Mouse (Mus musculus) right cerebral cortex, adult 18-20 months (tissue): ENCODE measurements around the gene Maco1.
"Not testable (repeated sequence)": the region's sequence is repeated elsewhere in the genome, so short reads cannot be mapped to it uniquely, and the experiment has no call there.

Source experiments
- DNase-seq: peaks from one replicate; pipeline ENCODE4 v3.0.0; 2022; ENCODE audit warnings: mixed read lengths

The Maco1 gene

DNA sequence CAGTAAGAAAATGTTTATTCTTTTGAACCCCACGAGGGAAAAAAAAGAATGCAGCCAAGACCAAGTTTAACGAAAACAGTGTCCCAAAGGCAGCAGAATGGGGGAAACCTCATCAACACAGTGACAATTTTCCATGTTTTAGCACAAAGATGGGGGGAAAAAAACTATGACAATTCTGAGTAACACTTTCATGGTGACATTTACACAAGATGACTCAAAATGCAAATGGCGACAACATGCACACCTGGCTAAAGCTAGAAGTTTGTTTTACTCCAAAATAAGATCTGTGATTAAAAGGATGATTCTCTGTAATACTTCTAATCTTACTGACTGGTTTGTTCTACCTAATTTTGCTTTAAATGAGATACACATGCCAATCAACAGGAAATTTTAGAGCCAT, 50.4 kb downstream of the Maco1 start:
- no peak for DNase-seq

- DNase-seq: no peak
Observed at GRCm38 (mm10) chr4:134802155-134802554, 51.0 kb downstream of the Maco1 start.

GRCm38 (mm10) chr4:134800693-134801092, 52.5 kb downstream of the Maco1 start:
- DNase-seq: no peak

GRCm38 (mm10) chr4:134800098-134800497, 53.0 kb downstream of the Maco1 start:
- peak; percentile 59 for DNase-seq

DNA sequence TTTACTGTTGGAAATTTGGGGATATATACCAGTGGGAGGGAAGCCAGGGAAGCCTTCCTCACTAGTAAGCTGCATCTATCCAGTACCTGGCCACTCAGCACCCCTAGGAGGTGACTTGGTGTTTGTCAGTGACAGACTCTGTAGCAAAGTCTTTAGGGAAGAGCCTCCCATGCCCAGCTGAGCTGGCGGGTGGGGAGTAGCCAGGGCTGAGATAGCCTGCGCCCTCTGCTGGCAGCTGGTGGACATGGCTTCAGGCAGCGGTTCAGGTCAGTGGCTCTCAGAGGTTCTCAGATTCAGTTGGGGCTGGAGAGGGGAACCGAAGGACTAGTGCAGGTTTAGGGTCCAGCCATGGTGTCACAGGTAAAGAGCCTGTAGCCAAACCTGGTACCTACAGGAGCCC, 53.9 kb downstream of the Maco1 start:
- peak; percentile 54 for DNase-seq

GRCm38 (mm10) chr4:134798861-134799260, 54.3 kb downstream of the Maco1 start:
- no peak for DNase-seq

- no peak for DNase-seq
Observed at GRCm38 (mm10) chr4:134797621-134798020, 55.5 kb downstream of the Maco1 start.

DNA sequence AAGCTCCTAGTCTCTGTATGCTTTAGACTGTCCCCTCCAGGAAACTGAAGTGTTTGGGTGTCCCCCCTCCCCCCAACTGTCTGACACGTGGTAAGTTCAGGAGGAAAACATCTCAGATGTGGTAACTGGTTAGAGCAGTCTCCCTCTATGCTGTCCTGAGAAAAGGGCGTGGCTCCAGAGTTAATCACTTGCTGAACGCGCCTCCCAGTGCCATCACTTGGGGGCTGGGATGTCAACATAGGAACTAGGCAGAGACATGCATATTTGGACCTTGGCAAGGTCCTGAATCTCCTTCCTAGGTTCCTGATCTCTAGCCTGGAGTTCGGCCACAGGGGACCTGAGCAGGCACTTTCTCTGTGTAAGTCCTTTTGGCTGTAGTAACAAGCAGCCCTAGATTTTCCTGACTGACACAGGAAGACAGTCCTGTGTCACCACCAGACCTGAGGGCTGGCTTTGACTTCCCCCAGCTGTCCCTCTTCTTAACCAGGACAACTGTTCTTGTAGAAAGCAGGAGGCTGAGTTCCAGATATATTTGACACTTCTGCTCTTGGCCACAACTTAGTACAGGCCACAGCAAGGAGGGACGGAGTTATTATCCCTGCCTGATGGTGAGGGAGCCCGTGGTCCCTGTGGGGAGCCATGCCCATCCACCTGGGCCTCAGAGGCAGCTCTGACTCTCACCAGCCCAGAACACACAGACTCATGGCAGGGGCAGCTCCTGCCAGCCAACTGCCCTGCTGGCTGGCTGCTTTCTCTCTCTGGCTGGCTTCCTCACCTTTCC, 56.4 kb downstream of the Maco1 start:
- no peak for DNase-seq

DNA sequence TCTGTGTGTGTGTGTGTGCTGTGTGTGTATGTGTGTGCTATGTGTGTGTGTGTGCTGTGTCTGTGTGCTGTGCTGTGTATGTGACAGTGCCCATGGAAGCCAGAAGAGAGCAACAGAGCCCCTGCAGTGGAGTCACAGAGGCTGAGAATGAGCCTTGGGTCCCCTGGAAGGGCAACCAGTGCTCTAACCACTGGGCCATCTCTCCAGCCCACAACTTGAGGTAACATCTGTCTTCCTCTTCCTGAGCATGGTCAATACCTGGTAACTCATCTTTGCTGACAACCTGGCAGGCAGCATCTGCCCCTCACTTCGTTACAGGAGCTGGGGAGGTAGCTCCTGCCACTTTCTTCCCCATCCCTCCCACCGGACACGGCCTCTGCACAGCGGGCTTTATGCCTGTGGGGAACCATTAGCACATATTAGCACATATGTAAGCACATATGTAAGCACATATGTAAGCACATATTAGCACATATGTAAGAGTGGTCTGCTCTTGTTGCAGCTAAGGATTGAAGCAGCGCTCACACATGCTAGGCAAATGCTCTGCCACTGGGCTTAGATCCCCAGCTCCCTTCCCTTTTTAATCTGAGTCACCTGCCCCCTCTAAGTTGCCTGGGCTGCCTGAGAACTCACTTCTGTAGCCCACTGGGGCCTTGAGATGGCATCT, 57.2 kb downstream of the Maco1 start:
- no peak for DNase-seq

DNA sequence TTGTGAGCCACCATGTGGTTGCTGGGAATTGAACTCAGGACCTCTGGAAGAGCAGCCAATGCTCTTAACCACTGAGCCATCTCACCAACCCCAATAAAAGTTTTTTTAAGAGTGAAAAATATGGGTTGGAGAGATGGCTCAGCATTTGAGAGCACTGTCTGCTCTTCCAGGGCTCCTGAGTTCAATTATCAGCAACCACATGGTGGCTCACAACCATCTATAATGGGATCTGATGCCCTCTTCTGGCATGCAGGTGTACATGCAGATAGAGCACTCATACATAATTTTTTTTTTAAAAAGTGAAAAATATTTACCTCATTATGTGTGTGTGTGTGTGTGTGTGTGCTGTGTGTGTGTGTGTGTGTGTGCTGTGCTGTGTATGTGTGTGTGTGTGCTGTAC, 58.2 kb downstream of the Maco1 start:
- not testable (repeated sequence) for DNase-seq

DNA sequence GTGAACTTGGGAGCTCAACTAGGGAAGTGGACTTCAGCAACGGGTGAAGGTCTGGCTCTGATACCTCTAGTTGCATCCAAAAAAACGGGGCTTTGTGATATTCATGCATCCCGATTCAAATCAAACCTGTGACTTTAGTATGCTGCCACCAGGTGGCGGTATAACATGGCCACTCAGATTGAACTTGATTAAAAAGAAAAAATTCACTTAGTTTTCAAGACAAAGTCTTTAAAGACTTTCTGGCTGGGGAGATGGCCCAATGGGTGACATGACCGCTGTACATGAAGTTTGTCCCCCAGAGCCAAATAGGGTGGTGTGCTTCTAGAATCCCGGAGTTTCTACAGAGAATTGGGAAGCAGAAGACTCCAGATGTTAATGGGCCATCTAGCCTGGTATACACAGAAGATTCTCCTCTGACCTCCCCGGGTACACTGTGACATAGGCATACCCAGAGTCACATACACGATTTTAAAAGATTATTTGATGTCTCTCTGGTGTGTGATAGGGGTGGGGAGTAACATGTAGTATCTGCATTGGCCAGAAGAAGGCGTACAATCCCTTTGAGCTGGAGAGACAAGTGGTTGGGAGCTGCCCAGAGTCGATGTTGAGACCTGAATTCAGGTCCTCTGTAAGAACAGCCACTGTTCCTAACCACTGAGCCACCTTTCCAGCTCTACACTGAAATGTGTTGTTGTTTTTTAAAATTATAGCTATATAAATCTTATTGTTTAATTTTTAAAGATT, 59.8 kb downstream of the Maco1 start:
- DNase-seq: peak; percentile 36

- no peak for DNase-seq
Observed at GRCm38 (mm10) chr4:134791731-134792130, 61.4 kb downstream of the Maco1 start.

- no peak for DNase-seq
Observed at GRCm38 (mm10) chr4:134786946-134787345, 66.2 kb downstream of the Maco1 start.

DNA sequence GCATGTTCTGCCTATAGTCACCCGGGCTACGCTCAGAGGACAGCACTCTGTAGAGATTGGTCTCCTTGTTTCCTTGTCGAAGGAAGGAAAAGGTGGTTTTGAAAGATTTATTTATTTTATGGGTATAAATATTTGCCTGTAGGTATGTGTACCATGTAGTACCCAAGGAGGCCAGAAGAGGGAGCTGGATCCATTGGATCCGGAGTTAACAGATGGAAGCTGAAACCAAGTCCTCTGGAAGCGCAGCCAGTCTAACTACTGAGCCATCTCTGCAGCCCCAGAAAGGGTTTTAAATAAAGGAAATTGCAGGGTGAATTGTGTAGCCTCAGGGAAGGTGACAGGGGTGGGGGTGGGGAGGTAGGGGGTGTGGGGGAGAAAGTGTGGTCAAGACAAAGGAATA, 68.4 kb downstream of the Maco1 start:
- DNase-seq: no peak

- DNase-seq: no peak
Observed at GRCm38 (mm10) chr4:134779136-134779934, 73.8 kb downstream of the Maco1 start.

DNA sequence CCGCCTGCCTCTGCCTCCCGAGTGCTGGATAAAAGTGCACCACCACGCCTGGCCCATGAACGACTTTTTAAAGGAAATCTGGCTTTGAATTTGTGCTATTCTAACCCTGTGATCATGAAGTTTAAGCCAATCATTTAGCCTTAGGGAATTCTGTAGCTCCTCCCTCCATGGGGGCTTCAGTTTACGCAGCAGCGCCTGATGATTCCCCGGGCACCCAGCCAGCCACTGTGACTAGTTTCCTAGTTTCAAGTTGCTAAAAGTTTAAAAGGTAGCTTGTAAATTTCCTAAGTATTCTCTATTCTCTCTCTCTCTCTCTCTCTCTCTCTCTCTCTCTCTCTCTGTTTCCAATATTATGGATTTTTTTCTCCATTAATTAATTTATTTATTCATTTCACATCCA, 76.9 kb downstream of the Maco1 start:
- no peak for DNase-seq

DNA sequence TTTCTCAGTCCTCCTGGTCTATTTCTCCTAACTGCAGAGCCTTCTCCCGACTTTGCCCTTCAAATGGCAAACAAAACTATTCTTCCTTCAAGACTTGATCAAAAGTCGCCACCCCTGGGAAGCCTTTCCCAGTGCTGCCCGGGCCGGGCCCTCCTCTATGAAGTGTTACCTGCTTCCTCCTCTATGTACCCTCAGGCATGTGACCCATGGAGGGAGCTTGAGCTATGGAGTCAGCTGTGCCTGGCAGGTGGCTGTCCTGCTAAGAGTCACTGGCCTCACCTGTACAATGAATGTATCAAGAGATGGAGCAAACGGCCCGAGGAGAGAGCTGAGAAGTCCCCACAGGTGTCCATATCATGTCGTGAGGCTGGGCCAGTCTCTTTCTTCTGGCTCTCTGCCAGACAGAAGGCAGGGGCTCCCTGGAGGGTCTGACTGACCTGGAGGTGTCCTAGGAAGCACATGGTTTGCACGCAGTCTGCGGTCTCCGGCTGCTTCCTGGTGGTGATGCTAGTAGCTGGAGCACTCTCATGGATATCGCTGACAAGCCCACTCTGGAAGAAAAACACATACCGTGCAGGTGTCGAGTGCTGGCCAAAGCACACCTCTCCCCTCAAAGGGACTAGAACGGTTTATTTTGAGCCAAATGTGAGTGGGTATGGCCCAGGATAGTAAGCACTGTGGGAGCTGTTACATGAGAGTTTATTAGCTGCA, 77.8 kb downstream of the Maco1 start:
- DNase-seq: no peak

- DNase-seq: no peak
Observed at GRCm38 (mm10) chr4:134774126-134774525, 79.0 kb downstream of the Maco1 start.

DNA sequence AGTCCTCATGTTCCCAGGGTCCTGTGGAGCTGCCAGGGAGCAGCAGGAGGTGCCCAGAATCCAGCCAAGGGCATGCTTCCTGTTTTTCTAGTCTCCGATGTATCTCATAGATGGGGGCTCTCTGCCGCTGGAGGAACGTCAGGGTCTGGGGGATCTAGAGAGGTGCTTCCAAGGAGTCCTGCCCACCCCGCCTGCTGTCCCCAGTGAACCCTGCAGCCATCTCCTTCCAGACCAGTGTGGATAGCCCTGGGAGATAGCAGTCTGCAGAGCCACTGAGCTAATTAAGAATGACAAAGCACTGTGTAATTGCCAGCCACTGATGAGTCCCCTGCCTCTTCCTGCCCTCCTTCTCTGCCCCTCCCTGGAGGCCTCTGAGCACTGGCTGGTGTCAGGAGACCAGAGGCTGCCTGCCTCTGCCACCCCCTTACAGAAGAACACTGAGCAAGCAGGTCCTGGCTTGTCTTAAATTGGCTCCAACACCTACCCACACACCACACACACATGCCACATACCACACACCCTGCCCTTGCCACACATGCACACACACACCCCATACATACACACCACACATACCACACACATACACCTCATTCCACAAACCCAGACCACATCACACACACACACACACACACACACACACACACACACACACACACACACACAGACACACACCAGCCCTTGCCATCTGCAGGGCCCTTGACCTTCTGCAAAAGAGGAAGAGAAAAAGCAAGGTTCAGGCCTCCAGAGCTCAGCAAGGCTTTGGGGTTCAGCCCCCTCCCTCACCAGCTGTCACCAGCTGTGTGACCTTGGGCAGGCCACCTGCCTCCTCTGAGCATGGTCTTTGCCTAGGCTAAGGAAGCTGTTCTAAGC, 80.1 kb downstream of the Maco1 start:
- no peak for DNase-seq

- no peak for DNase-seq
Observed at GRCm38 (mm10) chr4:134769891-134770290, 83.3 kb downstream of the Maco1 start.
